Mouse (Mus musculus) limb, embryonic 13.5 days (tissue): ENCODE data around the gene Gal3st1. TPM values are rescaled to one million over a fixed set of nuclear protein-coding genes. Genes with fewer than 3 reads are reported as not detected.
"Not testable (repeated sequence)": the region's sequence is repeated elsewhere in the genome, so short reads cannot be mapped to it uniquely, and the experiment has no call there.

Experiments used
- ATAC-seq: fragments of 200-750 bp; cut with Nextera tagmentation; 2 replicates; pipeline ENCODE4 v1.8.0; 2017; ENCODE audit warnings: low read depth, moderate number of reproducible peaks, moderate TSS enrichment; ENCODE audit not compliant: low FRiP score
- H3K27ac ChIP-seq: fragments of 300-500 bp; sonication (generic); 2 replicates; pipeline ENCODE4 v1.5.1; 2015; ENCODE audit warnings: inconsistent platforms, mild to moderate bottlenecking, moderate library complexity
- H3K27me3 ChIP-seq: fragments of 300-500 bp; sonication (generic); 2 replicates; pipeline ENCODE4 v1.6.1; 2015; ENCODE audit warnings: mild to moderate bottlenecking, inconsistent platforms
- H3K36me3 ChIP-seq: fragments of 300-500 bp; sonication (generic); 2 replicates; pipeline ENCODE4 v1.6.1; 2015; ENCODE audit warnings: inconsistent platforms, mild to moderate bottlenecking, moderate library complexity
- H3K4me1 ChIP-seq: fragments of 300-500 bp; sonication (generic); 2 replicates; pipeline ENCODE4 v1.6.1; 2015; ENCODE audit warnings: inconsistent platforms
- H3K4me2 ChIP-seq: fragments of 300-500 bp; sonication (generic); replicated peaks from 2 replicates; pipeline ENCODE4 v1.6.1; 2015; ENCODE audit warnings: inconsistent platforms, mild to moderate bottlenecking, moderate library complexity
- H3K4me3 ChIP-seq: fragments of 300-500 bp; sonication (generic); 2 replicates; pipeline ENCODE4 v1.5.1; 2015; ENCODE audit warnings: moderate library complexity, mild to moderate bottlenecking, inconsistent platforms
- H3K9ac ChIP-seq: fragments of 300-500 bp; sonication (generic); 2 replicates; pipeline ENCODE4 v1.6.1; 2015; ENCODE audit warnings: mild to moderate bottlenecking, inconsistent platforms
- H3K9me3 ChIP-seq: fragments of 300-500 bp; sonication (generic); 2 replicates; pipeline ENCODE4 v1.6.1; 2016; ENCODE audit warnings: inconsistent platforms
- WGBS: fragments of 180-500 bp; shearing (Covaris S2); methylation state at CpG from one replicate; pipeline ENCODE4 v1.1.7; 2015; 5-methylcytosine and 5-hydroxymethylcytosine counted together
- polyA plus RNA-seq: library from polyadenylated mRNA; unstranded; fragments of >200 nt; fragmentation: Nextera tagmentation; extraction: Ambion mirVana; gene quantifications from 2 replicates; pipeline ENCODE4 v1.2.1, GENCODE M21; 2015

The Gal3st1 gene
- polyA plus RNA-seq: 4.2 and 4.5 TPM in 2 replicates

DNA sequence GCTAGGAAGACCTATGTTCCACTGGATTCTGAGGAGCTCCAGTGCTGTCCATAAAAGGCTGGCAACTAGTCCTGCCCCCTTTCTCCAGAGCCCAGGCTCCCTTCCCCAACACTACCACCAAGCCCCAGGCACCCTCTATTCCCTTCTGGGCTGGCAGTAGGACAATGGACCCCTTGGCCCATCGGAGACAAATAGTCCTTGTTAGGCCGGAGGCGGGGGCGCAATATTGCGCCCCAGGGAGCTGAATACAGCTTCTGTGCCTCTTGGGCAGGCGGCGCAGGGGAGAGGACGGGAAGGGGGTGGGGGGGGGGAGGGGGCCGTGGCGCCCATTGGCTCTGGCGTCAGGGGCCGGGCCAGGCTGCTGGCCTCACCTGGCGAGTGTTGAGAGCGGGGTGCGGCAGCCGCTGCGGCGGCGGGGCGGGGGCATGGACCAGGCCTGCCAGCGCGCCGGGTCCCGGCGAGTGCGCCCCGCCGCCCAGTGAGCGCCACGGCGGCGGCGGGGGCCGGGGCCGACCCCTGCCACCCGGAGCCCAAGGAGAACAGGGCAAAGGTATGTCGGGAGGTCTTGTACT lies at the start of gene Gal3st1:
TSS of gene Gal3st1 (plus strand) at position 346 of the 572 bp plus-strand sequence.
- H3K4me3 ChIP-seq: peak within 1 kb of the TSS; percentile 47
- H3K27me3 ChIP-seq: peaks cover 13% of the 10 kb centered on the region
- peak within 1 kb of the TSS; percentile 65 for H3K9ac ChIP-seq
- H3K36me3 ChIP-seq: peaks cover 29% of the 10 kb centered on the region
- H3K9me3 ChIP-seq: no peaks in the 10 kb centered on the region
- H3K4me1 ChIP-seq: peaks cover 18% of the 10 kb centered on the region
- H3K27ac ChIP-seq: peak within 1 kb of the TSS; percentile 39; the same call in 1 of the 2 replicates
- peak within 1 kb of the TSS; percentile 83 for H3K4me2 ChIP-seq
- ATAC-seq: peak; percentile 58
- 1% methylated on average over 32 of the region's 37 CpGs for WGBS

DNA sequence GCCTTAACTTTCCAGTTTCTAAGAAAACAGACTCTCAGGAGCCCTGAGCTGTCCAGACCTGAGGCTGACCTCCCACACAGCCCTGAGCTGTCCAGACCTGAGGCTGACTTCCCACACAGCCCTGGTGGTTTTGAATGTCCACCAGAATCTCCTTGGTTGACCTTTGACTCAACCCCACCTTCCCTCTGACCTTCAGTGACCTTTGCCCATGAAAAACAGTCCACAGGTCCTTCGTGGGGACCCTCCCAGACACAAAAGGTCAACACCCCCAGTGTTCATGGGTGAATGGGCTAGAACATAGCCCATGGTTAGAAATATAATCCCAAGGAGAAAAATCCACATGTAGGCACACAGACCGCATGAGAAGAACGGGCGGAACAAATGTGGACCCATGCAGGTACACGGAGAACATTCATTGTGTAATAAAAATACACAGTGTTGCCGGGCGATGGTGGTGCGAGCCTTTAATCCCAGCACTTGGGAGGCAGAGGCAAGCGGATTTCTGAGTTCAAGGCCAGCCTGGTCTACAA lies 49.6 kb upstream of the Gal3st1 start:
- ATAC-seq: no peak
- Histone ChIP-seq H3K27ac (no peak overlapping the region), H3K4me3 (no peak overlapping the region), H3K9ac (no peak overlapping the region), H3K4me2 (no peak overlapping the region), H3K36me3 (no peaks in the 10 kb centered on the region), H3K27me3 (0 out of 2 replicates have a peak, but pooled peaks cover 2% of the 10 kb centered on the region), H3K9me3 (no peaks in the 10 kb centered on the region), H3K4me1 (peaks cover 15% of the 10 kb centered on the region)
- WGBS: 89% methylated on average over 9 of the region's 9 CpGs

DNA sequence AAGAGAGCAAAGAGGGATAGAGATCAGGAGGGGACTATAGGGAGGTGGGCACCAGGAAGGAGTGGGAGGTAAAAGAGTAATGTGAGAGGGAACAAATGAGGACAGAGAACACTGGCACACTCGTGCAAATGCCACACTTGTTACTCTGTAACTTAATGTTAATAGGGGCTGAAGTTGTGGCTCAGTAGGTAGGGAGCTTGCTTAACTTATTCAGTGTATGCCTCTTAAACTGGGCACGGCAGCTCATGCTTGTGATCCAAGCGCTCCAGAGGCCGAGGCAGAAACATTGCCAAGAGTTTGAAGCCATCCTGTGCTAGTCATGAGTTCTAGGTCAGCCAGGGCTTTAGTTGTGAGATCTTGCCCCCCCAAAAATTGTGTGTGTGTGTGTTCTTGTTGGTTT lies 48.3 kb upstream of the Gal3st1 start:
- Histone ChIP-seq H3K27me3 (0 out of 2 replicates have a peak, but pooled peaks cover 2% of the 10 kb centered on the region), H3K9me3 (no peaks in the 10 kb centered on the region), H3K9ac (no peak overlapping the region), H3K36me3 (no peaks in the 10 kb centered on the region), H3K4me1 (peaks cover 15% of the 10 kb centered on the region), H3K4me3 (no peak overlapping the region), H3K27ac (no peak overlapping the region), H3K4me2 (no peak overlapping the region)
- WGBS: 69% methylated on average over 4 of the region's 4 CpGs
- no peak for ATAC-seq

DNA sequence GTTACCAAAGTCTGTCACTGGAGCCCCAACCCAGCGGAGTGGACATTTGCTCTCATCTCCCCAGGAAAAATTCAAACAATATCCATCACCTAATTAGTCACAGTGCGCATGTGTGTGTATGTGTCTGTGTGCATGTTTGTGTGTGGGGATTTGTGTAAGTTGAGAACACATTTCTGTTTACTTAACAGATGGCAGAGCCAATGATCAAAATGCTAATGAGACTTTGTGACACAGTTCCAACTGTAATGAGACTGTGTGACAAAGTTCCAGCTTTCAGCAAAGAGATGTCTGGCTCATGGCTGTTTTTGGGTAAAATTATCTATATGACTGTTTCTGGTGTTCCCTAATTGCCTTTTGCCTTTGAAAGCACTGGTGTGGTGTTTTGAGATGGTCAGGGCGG lies 47.1 kb upstream of the Gal3st1 start:
- Histone ChIP-seq H3K9me3 (no peaks in the 10 kb centered on the region), H3K27me3 (0 out of 2 replicates have a peak, but pooled peaks cover 2% of the 10 kb centered on the region), H3K27ac (no peak overlapping the region), H3K4me3 (no peak overlapping the region), H3K36me3 (no peaks in the 10 kb centered on the region), H3K4me1 (peaks cover 6% of the 10 kb centered on the region), H3K4me2 (no peak overlapping the region), H3K9ac (no peak overlapping the region)
- WGBS: 70% methylated on average over 3 of the region's 3 CpGs
- ATAC-seq: no peak

DNA sequence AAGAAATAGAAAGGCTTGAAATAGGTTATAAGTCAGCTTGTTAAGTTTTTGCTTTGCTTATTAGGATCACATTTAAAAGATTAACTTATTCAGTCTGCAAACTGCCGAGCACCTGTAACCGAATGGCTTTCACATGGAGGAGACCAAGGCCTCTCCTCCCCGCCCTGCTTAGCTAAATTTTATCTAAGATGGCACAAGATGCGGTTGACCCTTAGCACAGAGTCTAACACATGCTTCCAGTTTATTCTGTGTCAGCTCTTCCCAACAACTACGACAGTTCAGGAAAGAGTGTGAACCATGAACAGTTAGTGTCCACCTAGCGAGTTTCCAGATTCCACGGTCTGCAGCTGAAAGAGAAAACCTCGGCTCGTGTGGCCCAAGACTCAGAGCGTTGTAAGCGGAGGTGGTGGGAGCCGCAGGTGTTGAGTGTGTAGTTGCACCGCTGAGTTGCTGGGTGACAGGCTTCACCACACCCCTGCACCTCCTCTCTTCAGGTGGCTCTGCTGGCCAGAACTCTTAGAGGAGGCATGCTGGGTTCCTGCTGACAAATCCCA lies 46.0 kb upstream of the Gal3st1 start:
- Histone ChIP-seq H3K4me1 (no peaks in the 10 kb centered on the region), H3K36me3 (no peaks in the 10 kb centered on the region), H3K27me3 (0 out of 2 replicates have a peak, but pooled peaks cover 2% of the 10 kb centered on the region), H3K4me2 (no peak overlapping the region), H3K27ac (no peak overlapping the region), H3K4me3 (no peak overlapping the region), H3K9ac (no peak overlapping the region), H3K9me3 (no peaks in the 10 kb centered on the region)
- WGBS: 80% methylated on average over 13 of the region's 13 CpGs
- no peak for ATAC-seq

DNA sequence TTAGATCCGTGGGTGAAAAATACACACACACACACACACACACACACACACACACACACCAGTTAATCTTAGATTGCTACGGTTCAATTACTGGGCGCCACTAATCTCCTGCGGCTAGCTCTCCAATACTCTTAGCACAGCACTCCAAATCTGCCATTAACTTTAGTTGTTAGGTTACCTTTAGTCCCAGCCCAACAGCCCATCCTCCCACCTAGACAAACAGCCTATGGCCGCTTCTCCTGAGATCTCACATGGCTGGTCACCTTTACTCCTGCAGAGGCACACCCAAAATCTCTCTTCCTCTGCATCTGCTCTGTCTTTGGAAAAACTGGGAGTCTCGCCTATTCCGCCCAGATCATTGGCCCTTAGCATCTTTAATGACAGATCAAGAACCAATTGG lies 42.1 kb upstream of the Gal3st1 start:
- WGBS: 81% methylated on average over 7 of the region's 7 CpGs
- no peak overlapping the region for H3K9ac ChIP-seq

DNA sequence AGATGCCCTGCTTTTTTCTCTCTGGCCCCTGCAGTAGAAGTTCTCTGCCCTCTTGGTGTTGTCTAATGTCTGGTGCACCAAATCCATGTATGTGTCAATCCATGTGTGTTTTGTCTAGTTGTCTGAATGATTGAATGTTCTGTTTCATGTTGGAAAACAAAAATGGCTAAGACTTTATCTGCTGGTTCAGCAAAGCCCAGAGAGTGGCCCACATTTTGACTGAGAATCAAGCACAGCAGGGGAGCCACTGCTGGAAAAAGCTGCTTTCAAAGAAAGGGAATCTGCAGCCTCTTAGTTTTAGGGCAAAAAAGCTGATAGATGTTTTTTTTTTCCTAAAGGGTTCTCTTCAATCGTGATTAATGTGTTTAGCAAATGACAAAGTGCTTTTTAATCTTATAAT lies 37.0 kb upstream of the Gal3st1 start:
- Histone ChIP-seq H3K4me1 (no peaks in the 10 kb centered on the region), H3K27me3 (peaks cover 16% of the 10 kb centered on the region), H3K36me3 (no peaks in the 10 kb centered on the region), H3K9me3 (no peaks in the 10 kb centered on the region), H3K9ac (no peak overlapping the region), H3K4me3 (no peak overlapping the region), H3K27ac (no peak overlapping the region), H3K4me2 (no peak overlapping the region)
- ATAC-seq: no peak
- 21% methylated on average over 1 of the region's 1 CpGs for WGBS

More for the DNA sequence above, 42.1 kb upstream of the Gal3st1 start:
- H3K36me3 ChIP-seq: no peaks in the 10 kb centered on the region
- H3K4me2 ChIP-seq: no peak overlapping the region
- H3K27me3 ChIP-seq: peaks cover 17% of the 10 kb centered on the region
- no peak overlapping the region for H3K27ac ChIP-seq
- no peaks in the 10 kb centered on the region for H3K4me1 ChIP-seq
- no peak for ATAC-seq
- no peak overlapping the region for H3K4me3 ChIP-seq
- no peaks in the 10 kb centered on the region for H3K9me3 ChIP-seq

DNA sequence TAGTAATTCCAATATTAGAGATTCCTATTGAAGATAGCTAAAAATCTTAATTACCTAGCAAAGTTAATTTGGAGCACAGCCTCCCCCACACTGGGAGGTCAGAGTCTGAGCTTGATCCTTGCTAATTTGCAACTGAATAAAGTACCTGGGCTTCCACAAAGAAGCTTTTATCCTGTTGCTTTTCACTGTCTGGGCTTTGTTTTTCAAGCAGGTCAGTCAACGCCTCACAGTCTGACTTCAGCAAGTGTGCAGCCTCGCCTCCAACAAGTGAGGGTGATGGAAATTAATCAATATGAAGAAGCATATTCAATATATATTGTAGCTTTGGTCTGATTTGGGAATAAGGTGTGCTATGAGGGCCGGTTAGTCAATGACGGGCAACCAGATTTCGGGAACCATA lies 28.6 kb upstream of the Gal3st1 start:
- H3K9me3 ChIP-seq, H3K4me1 ChIP-seq, H3K27me3 ChIP-seq, H3K4me2 ChIP-seq, H3K27ac ChIP-seq, H3K36me3 ChIP-seq, H3K4me3 ChIP-seq, H3K9ac ChIP-seq, ATAC-seq: not testable (repeated sequence)
- 83% methylated on average over 5 of the region's 5 CpGs for WGBS

DNA sequence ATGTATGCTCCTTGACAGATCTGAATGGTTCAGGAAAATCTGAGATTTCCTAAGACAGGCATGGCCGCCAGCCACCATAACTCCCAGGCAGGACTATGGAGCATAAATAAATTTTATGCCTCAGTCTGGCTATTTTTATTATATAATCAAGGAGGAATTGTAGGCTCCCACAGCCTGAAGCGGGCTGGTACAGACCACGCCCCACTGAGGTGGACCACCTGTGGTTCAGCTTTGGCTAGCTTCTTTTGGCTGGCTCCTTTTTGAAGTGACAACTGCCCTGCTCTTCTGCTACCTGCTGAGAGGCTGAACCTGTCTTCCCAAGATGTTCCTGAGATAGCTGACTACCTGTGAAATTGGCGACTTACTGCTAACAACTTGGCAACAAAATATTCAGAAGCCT lies 28.1 kb upstream of the Gal3st1 start:
- H3K4me3 ChIP-seq, H3K9me3 ChIP-seq, H3K4me1 ChIP-seq, H3K27me3 ChIP-seq, H3K4me2 ChIP-seq, H3K36me3 ChIP-seq, ATAC-seq, H3K27ac ChIP-seq, H3K9ac ChIP-seq: not testable (repeated sequence)
- WGBS: 80% methylated on average over 4 of the region's 4 CpGs

DNA sequence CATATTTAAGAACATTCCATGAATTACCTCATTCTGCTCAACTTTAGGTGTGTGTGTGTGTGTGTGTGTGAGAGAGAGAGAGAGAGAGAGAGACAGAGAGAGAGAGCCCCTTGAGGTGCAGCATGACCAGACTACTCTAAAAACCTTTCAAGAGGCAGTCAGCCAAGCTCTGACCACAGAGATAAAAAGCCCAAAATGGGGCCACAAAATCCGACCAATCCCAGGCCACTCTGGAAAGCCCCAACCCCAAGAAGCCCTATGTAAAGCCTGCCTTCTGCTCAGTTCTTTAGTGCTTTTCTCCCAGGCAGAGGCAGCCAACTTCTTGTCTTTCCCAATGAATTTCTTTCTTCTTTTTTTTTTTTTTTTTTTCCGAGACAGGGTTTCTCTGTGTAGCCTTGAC lies 22.5 kb upstream of the Gal3st1 start:
- 50% methylated on average over 2 of the region's 2 CpGs for WGBS
- H3K27me3 ChIP-seq: no peaks in the 10 kb centered on the region
- no peak overlapping the region for H3K4me2 ChIP-seq
- H3K4me1 ChIP-seq: peaks cover 14% of the 10 kb centered on the region
- ATAC-seq: no peak
- H3K27ac ChIP-seq: no peak overlapping the region
- H3K4me3 ChIP-seq: no peak overlapping the region
- no peak overlapping the region for H3K9ac ChIP-seq
- no peaks in the 10 kb centered on the region for H3K36me3 ChIP-seq
- no peaks in the 10 kb centered on the region for H3K9me3 ChIP-seq

DNA sequence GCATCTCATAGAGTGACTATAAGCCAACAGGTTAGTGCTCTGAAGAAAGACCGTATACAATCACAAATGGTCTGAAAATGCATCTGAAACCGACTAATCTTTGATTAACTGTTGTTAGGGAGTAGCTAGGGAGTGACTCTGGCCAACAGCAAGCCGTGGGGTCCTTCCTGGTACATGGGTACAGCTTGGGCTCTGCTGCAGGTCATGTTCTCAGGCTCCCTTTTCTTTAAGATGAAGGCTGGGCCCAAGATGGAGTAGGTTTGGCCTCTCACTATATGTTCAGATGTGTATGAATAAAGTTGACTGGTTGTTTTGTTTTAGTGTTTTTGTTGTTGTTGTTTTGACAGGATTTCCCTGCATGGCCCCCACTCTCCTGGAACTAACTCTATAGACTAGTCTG lies 21.7 kb upstream of the Gal3st1 start:
- no peak for ATAC-seq
- peaks cover 16% of the 10 kb centered on the region for H3K4me1 ChIP-seq
- no peak overlapping the region for H3K4me2 ChIP-seq
- WGBS: 69% methylated on average over 3 of the region's 3 CpGs
- 0 out of 2 replicates have a peak, but pooled peaks cover 3% of the 10 kb centered on the region for H3K36me3 ChIP-seq
- H3K9me3 ChIP-seq: no peaks in the 10 kb centered on the region
- H3K4me3 ChIP-seq: no peak overlapping the region
- H3K9ac ChIP-seq: no peak overlapping the region
- no peak overlapping the region for H3K27ac ChIP-seq
- H3K27me3 ChIP-seq: no peaks in the 10 kb centered on the region

DNA sequence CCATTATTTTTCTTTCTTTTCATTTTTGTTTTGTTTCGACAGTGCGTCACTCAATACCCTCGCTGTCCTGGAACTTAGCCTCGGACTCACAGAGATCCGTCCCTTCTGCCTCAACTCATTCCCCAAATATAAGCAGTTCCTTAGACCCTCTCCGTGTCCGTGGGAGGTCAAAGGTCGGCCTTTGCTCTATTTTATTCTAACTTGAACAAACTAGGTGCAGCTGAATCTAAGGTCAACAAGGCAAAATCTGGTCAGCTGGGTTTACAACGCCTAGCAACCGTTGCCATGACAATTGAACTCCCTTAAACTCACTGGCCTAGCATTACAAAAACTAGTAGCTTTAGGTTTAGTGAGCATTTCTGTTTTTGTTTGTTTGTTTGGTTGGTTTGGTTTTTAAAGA lies 20.3 kb upstream of the Gal3st1 start:
- WGBS: 84% methylated on average over 10 of the region's 10 CpGs
- no peaks in the 10 kb centered on the region for H3K27me3 ChIP-seq
- ATAC-seq: no peak

More for the DNA sequence above, 20.3 kb upstream of the Gal3st1 start:
- Histone ChIP-seq H3K4me2 (peak overlapping the region; percentile 81), H3K9ac (no peak overlapping the region), H3K4me3 (peak overlapping the region; percentile 88), H3K4me1 (peaks cover 16% of the 10 kb centered on the region), H3K27ac (no peak overlapping the region), H3K9me3 (no peaks in the 10 kb centered on the region), H3K36me3 (peaks cover 9% of the 10 kb centered on the region)
